Mouse (Mus musculus) CD8-positive naive resting alpha-beta T cell, adult 2 months (primary cell): ENCODE measurements at regions not wholly inside any gene's neighbourhood (a gene's known extent, or its start where the extent isn't known, plus 50 kb on each side); places are given as distances from the start of the nearest gene placed in this dataset.

Source experiments
- DNase-seq, 2 experiments: peaks; one replicate each; pipeline ENCODE4 v3.0.0; 2022; ENCODE audit warnings: low read depth in 2 of 2, low spot score in 2 of 2

GRCm38 (mm10) chr2:61247336-61247735, 284.3 kb upstream of the Rbms1 start:
- no peak for DNase-seq

GRCm38 (mm10) chr2:61246691-61247258, 283.8 kb upstream of the Rbms1 start:
- DNase-seq, result no peak

- no peak for DNase-seq
Observed at GRCm38 (mm10) chr2:61245526-61245925, 282.5 kb upstream of the Rbms1 start.

GRCm38 (mm10) chr2:61221676-61222075, 258.7 kb upstream of the Rbms1 start:
- DNase-seq, result no peak

- DNase-seq, result no peak
Observed at GRCm38 (mm10) chr2:61221157-61221556, 258.2 kb upstream of the Rbms1 start.

- no peak for DNase-seq
Observed at GRCm38 (mm10) chr2:61213951-61214350, 251.0 kb upstream of the Rbms1 start.

GRCm38 (mm10) chr2:61201387-61201786, 238.4 kb upstream of the Rbms1 start:
- DNase-seq, result no peak

GRCm38 (mm10) chr2:61193976-61194375, 231.0 kb upstream of the Rbms1 start:
- no peak for DNase-seq

GRCm38 (mm10) chr2:61182424-61182979, 219.5 kb upstream of the Rbms1 start:
- no peak for DNase-seq

- DNase-seq, result no peak
Observed at GRCm38 (mm10) chr2:61177801-61178200, 214.8 kb upstream of the Rbms1 start.

- DNase-seq, result no peak
Observed at GRCm38 (mm10) chr2:61176807-61177206, 213.8 kb upstream of the Rbms1 start.

- DNase-seq, result no peak
Observed at GRCm38 (mm10) chr2:61173581-61173980, 210.6 kb upstream of the Rbms1 start.

- no peak for DNase-seq
Observed at GRCm38 (mm10) chr2:61161336-61161735, 198.3 kb upstream of the Rbms1 start.

- DNase-seq, result no peak
Observed at GRCm38 (mm10) chr2:61159761-61160160, 196.8 kb upstream of the Rbms1 start.

GRCm38 (mm10) chr2:61138998-61139631, 176.1 kb upstream of the Rbms1 start:
- DNase-seq, result no peak

GRCm38 (mm10) chr2:61138625-61138997, 175.6 kb upstream of the Rbms1 start:
- no peak for DNase-seq

GRCm38 (mm10) chr2:61137378-61137777, 174.4 kb upstream of the Rbms1 start:
- no peak for DNase-seq

GRCm38 (mm10) chr2:61136926-61137325, 173.9 kb upstream of the Rbms1 start:
- no peak for DNase-seq

GRCm38 (mm10) chr2:61123046-61123806, 160.2 kb upstream of the Rbms1 start:
- DNase-seq, result no peak

GRCm38 (mm10) chr2:61121281-61121680, 158.3 kb upstream of the Rbms1 start:
- no peak for DNase-seq

- DNase-seq, result no peak
Observed at GRCm38 (mm10) chr2:61114620-61115019, 151.6 kb upstream of the Rbms1 start.

- DNase-seq, result no peak
Observed at GRCm38 (mm10) chr2:61113916-61114315, 150.9 kb upstream of the Rbms1 start.
